Mouse (Mus musculus): ENCODE measurements around the gene Cdiptos.

DNA sequence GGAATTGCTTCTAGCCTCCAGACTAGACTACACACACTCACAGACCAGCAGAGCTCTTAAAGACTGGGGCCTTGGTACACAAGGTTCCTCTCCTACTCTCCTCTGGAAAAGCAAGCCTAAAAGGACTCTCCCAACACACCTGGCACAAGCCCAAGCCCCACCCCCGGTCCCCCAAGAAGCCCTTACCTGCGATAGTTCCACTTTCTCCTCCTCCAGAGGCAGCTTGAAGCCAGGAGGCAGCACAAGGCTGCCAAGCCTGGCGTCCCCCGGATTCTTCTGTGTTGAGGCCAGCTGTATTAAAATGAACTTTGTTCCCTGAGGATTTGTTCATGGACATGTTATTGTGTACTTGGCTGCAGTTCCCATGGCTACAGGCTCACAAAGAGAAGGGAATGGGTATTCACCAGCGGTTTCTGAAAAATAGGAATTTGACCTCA is 53.3 kb downstream of the Cdiptos start, which contains the start of gene Tmem219:
- TF ChIP-seq POLR2A (IDR thresholded peaks at IDR 0.05; ENCODE audit: insufficient read depth, low read length): no peak
- no peak for TF ChIP-seq CTCF (IDR thresholded peaks at IDR 0.05; ENCODE audit: low read depth, low read length)
- no peak for TF ChIP-seq EP300 (IDR thresholded peaks at IDR 0.05; ENCODE audit: insufficient read depth, low read depth, low read length)
